Mouse (Mus musculus): ENCODE measurements around the gene Epb41l1. TPM values are rescaled to one million over a fixed set of nuclear protein-coding genes. Genes with fewer than 3 reads are reported as not detected.

Epb41l1 gene
- polyA plus RNA-seq, 1 experiment from 2014 or later, result 16.1 TPM

DNA sequence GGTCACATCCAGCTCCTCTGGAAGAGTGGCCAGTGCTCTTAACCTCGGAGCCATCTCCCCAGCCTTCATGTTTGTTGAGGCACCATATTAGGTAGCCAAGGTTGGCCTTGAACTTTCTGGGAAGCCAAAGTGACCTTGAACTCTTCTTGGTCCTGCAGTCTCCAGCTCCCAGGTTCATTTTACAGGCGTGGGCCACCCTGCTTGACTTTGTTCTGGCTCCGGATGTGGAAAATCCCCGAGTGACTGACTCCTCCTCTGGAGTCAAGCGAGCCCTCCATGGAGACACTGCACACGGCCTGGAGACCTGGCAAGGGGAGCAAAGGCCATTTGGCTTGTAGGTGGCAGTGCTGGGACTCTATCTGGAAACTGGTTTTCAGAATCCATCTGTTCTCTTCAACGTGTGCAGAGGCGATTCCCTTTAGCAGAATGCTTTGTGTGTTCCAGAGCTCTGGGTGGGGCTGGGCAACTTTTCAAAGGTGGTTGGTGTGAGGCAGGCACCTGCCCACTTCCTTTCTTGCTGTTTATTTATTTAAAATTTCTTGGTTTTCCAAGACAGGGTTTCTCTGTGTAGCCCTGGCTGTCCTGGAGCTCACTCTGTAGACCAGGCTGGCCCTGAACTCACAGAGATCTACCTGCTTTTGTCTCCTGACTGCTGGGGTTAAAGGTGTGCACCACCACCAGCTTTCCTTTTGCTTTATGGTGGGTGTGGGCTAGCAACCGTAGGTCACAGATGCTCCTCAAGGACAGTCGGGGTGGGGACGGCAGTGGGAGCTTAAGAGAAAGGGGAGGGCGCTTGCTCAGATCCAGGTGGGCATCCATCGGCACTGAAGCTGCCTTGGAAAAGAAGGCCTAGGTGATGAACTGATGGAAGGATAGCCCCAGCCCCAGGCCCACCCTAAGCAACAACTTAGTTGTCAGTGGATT, 30.8 kb downstream of the Epb41l1 start:
- H3K4me1 ChIP-seq (replicated peaks), result no peaks in the 10 kb centered on the region
- WGBS, result 83% methylated on average over 13 of the region's 13 CpGs

DNA sequence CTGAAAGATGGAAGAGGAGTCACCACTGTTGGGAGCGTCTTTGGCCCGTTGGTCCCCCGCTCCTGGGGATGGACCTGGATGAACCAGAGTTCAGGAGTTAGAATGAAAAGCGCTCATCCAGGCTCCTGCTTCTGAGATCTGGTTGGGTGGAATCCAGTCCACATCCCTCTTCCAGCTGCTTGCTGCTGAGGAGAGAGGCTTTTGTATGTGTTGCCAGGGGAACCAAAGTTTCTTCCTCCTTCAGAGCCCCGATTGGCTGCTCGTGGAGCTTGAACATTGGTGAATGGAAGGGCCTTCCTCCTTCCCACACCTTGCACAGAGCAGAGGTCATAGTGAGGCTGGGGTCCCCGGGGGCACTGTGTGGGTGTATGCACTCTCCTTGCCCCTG, 31.4 kb downstream of the Epb41l1 start:
- no peak overlapping the region for H3K9ac ChIP-seq
- no peak overlapping the region for H3K4me3 ChIP-seq
- WGBS, result 45% methylated on average over 7 of the region's 7 CpGs
- no peak for ATAC-seq (ENCODE audit: low FRiP score, low read depth)
- H3K4me1 ChIP-seq (replicated peaks), result no peaks in the 10 kb centered on the region
- no peaks in the 10 kb centered on the region for H3K9me3 ChIP-seq
- no peaks in the 10 kb centered on the region for H3K27me3 ChIP-seq
- no peak overlapping the region for H3K4me2 ChIP-seq
- no peak overlapping the region for H3K27ac ChIP-seq (replicated peaks)
- H3K36me3 ChIP-seq, result peaks cover 6% of the 10 kb centered on the region; the same call in 1 of the 2 replicates

More for the DNA sequence above, 30.8 kb downstream of the Epb41l1 start:
- Histone ChIP-seq H3K9me3 (no peaks in the 10 kb centered on the region), H3K27ac (replicated peaks) (no peak overlapping the region), H3K4me3 (no peak overlapping the region), H3K36me3 (peaks cover 6% of the 10 kb centered on the region; the same call in 1 of the 2 replicates), H3K9ac (no peak overlapping the region), H3K27me3 (no peaks in the 10 kb centered on the region), H3K4me2 (no peak overlapping the region)
- no peak for ATAC-seq (ENCODE audit: low FRiP score, low read depth)

DNA sequence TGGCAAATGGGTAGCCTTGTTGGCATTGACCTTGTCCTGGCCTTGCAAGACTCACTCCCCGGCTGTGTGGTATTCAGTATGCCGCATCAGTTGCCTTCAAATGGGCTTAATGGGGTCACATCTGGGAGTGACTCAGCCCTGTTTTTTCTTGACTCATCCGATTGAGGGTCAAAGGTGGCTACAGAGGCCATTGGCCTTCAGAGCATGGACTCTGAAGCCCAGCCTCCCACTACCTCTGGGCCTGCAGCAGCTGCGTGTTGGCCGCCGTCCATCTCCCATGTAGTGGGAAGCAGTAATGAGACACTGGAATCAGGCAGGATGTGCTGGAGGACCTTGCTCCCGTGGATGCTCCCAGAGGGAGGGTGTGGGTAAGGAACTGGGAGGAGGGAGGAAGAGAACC, 33.1 kb downstream of the Epb41l1 start:
- Histone ChIP-seq H3K4me2 (no peak overlapping the region), H3K4me1 (replicated peaks) (no peaks in the 10 kb centered on the region), H3K36me3 (0 out of 2 replicates have a peak, but pooled peaks cover 6% of the 10 kb centered on the region), H3K9ac (no peak overlapping the region), H3K27me3 (no peaks in the 10 kb centered on the region), H3K27ac (replicated peaks) (no peak overlapping the region), H3K4me3 (no peak overlapping the region), H3K9me3 (no peaks in the 10 kb centered on the region)
- ATAC-seq (ENCODE audit: low FRiP score, low read depth), result no peak
- 71% methylated on average over 7 of the region's 7 CpGs for WGBS

DNA sequence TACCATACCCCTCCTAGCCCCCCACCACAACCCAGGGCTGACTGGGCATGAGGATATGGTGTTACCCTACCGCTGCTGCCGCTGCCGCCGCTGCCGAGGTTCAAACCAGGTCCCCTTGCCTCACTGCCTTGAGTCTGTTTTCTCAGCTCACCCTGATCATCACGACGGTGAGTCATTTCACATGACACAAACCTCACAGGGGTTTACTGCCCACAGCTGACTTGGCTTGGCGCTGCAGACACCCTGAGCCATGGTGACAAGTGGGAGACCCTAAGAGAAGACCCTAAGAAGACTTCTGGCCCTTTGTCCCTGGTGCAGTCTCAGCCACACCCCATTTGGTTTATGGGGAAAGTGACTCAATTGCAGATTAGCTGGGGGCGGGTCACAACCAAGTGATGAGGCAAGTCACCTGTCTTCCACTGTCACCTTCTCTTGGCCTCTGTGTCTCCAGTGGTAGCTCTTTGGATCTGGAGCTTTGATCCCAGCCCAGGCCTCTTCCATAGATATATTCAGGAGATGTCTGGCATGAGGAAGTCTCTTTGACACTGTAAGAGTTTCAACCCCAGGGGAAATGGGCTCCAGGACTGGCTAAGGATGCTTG, 34.9 kb downstream of the Epb41l1 start:
- H3K9ac ChIP-seq, result no peak overlapping the region
- whole genome bisulfite sequencing, result 93% methylated on average over 9 of the region's 9 CpGs
- peaks cover 7% of the 10 kb centered on the region; the same call in 1 of the 2 replicates for H3K4me1 ChIP-seq (replicated peaks)
- H3K27me3 ChIP-seq, result no peaks in the 10 kb centered on the region
- no peak overlapping the region for H3K4me3 ChIP-seq
- no peaks in the 10 kb centered on the region for H3K9me3 ChIP-seq
- no peak for ATAC-seq (ENCODE audit: low FRiP score, low read depth)
- H3K27ac ChIP-seq (replicated peaks), result no peak overlapping the region
- 0 out of 2 replicates have a peak, but pooled peaks cover 6% of the 10 kb centered on the region for H3K36me3 ChIP-seq
- H3K4me2 ChIP-seq, result no peak overlapping the region

DNA sequence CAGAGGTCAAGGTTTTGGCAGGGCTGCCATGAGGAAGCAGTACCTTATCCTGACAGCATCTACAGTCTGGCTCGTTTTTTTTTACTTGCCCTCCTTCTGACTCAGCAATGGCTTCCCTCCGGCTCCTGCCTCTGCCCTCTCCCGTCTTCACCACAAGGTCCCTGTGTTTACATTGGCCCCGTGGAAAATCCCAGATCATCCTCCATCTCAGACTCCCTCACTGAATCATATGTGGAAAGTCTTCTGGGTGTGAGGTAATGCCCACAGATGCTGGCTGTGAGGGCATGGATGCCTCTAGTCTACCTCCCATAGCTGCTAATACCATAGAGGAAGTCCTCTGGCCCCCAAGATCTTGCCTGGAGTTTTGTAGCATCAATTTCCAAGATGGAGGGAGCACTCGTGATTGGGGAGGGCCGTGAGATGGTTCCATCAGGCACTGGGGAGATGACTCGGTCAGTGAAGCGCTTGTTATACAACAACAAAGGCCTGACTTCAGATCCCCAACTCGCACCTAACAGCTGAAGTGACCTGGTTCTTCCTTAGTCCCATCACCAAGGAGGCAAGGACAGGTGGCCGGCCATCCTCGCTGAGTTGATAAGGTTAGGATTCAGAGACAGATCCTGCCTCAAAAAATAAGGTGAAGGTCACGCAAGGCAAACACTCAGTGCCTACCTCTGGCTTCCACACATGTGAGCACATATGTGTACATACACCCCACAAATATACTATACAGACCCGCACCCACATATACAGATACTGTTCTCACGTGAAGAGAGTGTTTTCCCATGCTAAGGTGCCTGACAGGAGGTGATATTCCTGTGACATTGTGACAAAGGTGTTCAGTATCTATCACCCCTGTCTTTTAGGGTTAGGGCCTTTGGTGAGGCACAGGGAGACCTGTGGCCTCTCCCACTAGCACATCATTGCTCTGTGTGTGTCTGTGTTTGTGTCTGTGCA, 36.0 kb downstream of the Epb41l1 start:
- no peak for ATAC-seq (ENCODE audit: low FRiP score, low read depth)
- H3K4me1 ChIP-seq (replicated peaks), result peaks cover 9% of the 10 kb centered on the region; the same call in 1 of the 2 replicates
- H3K4me3 ChIP-seq, result no peak overlapping the region
- H3K36me3 ChIP-seq, result 0 out of 2 replicates have a peak, but pooled peaks cover 6% of the 10 kb centered on the region
- no peak overlapping the region for H3K4me2 ChIP-seq
- no peaks in the 10 kb centered on the region for H3K27me3 ChIP-seq
- no peak overlapping the region for H3K27ac ChIP-seq (replicated peaks)
- H3K9ac ChIP-seq, result no peak overlapping the region
- WGBS, result 85% methylated on average over 14 of the region's 14 CpGs
- H3K9me3 ChIP-seq, result no peaks in the 10 kb centered on the region

DNA sequence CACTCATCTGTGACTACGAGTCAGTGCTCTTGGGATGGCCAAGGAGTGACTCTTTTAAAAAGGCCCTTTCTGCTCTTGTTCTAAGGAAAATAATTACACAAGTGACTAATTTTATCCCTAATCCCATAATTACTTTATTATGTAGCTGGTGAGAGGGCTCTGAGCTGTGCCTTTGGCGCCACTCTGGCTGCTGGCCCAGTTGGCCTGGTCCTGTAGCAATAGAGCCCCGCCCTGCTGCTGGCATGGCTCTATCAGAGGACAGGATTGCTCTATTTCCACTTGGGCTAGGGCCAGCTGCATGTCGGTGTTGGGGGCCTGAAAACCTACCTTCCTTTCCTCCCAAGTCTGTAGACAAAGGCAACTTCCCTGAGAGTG, 36.6 kb downstream of the Epb41l1 start:
- Histone ChIP-seq H3K4me1 (replicated peaks) (peaks cover 13% of the 10 kb centered on the region), H3K9ac (no peak overlapping the region), H3K27me3 (no peaks in the 10 kb centered on the region), H3K36me3 (0 out of 2 replicates have a peak, but pooled peaks cover 6% of the 10 kb centered on the region), H3K4me3 (no peak overlapping the region), H3K4me2 (no peak overlapping the region), H3K27ac (replicated peaks) (no peak overlapping the region), H3K9me3 (no peaks in the 10 kb centered on the region)
- 54% methylated on average over 4 of the region's 4 CpGs for WGBS
- ATAC-seq (ENCODE audit: low FRiP score, low read depth), result no peak

DNA sequence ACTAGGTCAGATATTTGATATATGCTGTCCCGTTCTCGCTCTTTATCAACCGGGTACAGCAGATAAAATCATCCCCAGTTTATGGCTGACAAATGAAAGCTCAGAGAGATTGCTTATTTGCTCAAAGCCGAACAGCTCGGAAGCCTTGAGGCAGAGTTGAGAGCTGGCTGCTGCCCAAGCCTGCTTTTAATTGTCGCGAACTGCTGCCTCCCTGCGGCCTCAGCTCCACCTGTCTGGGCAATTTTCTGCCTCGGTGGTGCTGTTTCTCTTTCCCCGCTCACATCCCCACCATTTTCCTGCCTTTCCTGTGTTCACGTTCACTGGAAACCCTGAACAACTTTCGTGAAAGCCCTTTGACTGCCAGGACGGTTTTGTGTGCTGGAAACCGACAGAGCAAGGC, 39.8 kb downstream of the Epb41l1 start:
- no peak overlapping the region for H3K4me2 ChIP-seq
- H3K27ac ChIP-seq (replicated peaks), result no peak overlapping the region; the same call in 1 of the 2 replicates
- H3K36me3 ChIP-seq, result 0 out of 2 replicates have a peak, but pooled peaks cover 5% of the 10 kb centered on the region
- H3K4me1 ChIP-seq (replicated peaks), result peaks cover 19% of the 10 kb centered on the region
- H3K9ac ChIP-seq, result no peak overlapping the region
- WGBS, result 28% methylated on average over 14 of the region's 14 CpGs
- no peak for ATAC-seq (ENCODE audit: low FRiP score, low read depth)
- no peak overlapping the region for H3K4me3 ChIP-seq
- H3K9me3 ChIP-seq, result no peaks in the 10 kb centered on the region
- no peaks in the 10 kb centered on the region for H3K27me3 ChIP-seq

DNA sequence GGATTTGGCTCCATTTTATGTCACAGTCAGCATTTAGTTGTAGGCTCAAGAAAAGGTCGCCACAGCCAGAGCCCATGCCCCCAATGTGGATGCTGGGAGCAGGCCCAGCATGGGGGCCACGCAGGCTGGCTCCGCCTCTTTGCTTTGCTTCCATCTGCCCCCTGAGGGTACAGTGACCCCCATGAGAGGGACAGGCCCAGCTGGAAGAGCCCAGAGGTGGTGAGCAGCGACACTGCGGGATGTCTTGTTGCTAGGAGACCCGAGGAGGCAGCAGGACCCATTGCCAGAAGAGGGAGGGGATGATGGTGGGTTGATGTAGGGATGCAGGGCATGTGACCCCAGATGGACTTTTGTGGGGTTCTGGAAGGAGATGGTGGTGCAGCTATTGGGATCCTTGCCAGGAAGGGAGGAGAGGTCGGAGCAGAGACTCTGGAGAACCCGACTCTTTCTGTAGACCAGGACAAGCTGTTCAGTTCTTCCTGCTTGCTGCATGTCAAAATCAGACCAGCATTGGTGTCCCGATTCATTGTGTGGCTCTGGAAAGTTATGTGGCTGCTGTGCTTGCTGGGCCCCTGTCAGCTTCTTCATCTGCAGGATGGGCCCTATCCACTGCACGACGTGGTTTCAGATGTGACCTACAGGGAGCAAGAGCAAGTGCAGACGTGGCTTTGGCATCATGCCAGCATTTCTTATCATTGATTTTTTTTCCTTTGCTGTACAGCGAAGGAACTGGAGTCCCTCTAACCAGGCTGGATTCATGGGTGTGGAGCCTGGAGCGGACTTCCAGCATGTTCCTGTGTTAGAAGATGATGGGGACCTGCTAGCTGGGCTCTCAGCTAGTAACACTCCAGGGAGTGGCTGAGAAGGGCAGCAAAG, 41.7 kb downstream of the Epb41l1 start:
- Histone ChIP-seq H3K4me3 (no peak overlapping the region), H3K9me3 (no peaks in the 10 kb centered on the region), H3K4me1 (replicated peaks) (peaks cover 19% of the 10 kb centered on the region), H3K4me2 (no peak overlapping the region), H3K27me3 (no peaks in the 10 kb centered on the region), H3K36me3 (no peaks in the 10 kb centered on the region), H3K27ac (replicated peaks) (no peak overlapping the region), H3K9ac (no peak overlapping the region)
- 34% methylated on average over 14 of the region's 14 CpGs for WGBS
- ATAC-seq (ENCODE audit: low FRiP score, low read depth), result no peak

DNA sequence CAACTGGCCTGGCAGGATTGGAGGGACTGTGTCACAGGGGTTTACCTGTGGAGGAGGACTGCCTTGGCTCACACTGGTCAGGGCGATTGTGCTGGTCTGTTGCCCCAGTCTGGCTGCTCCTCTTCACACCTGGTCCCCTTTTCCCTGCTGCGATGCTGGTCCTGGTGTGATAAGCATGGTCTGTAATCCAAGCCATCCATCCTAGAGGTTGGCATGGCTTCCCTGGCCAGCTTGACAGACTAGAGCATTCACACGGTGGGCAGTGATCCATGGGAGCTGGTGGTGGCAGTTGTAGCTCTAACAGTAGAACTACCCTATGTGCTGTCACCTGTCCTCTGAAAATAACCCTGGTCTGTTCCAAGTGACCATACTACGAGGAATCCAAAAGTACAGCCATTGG, 43.7 kb downstream of the Epb41l1 start:
- Histone ChIP-seq H3K4me1 (replicated peaks) (peaks cover 22% of the 10 kb centered on the region), H3K36me3 (no peaks in the 10 kb centered on the region), H3K27ac (replicated peaks) (no peak overlapping the region), H3K9ac (no peak overlapping the region), H3K9me3 (no peaks in the 10 kb centered on the region), H3K4me3 (no peak overlapping the region), H3K27me3 (no peaks in the 10 kb centered on the region), H3K4me2 (no peak overlapping the region)
- WGBS, result 85% methylated on average over 4 of the region's 4 CpGs
- no peak; the same call in 1 of the 2 replicates for ATAC-seq (ENCODE audit: low FRiP score, low read depth)

DNA sequence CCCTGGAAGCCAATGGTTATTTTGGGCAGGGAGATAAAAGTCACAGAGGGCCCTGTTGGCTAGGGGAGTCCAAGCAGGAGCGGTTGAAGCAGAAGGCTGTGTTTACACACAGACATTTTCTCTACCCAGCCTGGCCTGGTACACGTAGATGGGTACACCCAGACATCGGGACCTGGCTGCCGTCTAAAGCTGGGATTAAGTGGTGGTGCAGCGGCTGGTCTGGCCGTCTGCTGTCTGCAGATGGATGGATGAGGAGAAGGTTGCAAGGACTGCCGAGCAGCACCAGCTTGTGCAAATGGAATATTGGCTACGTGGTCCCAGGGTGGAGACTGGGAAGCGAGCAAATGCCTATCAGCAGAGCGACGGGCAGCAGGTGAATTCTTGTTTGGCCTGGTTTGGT, 46.8 kb downstream of the Epb41l1 start:
- peaks cover 7% of the 10 kb centered on the region for H3K4me1 ChIP-seq (replicated peaks)
- H3K27ac ChIP-seq (replicated peaks), result no peak overlapping the region
- H3K9me3 ChIP-seq, result no peaks in the 10 kb centered on the region
- no peak for ATAC-seq (ENCODE audit: low FRiP score, low read depth)
- no peaks in the 10 kb centered on the region for H3K36me3 ChIP-seq
- no peaks in the 10 kb centered on the region for H3K27me3 ChIP-seq
- 87% methylated on average over 11 of the region's 11 CpGs for WGBS
- no peak overlapping the region for H3K4me2 ChIP-seq
- H3K9ac ChIP-seq, result no peak overlapping the region
- no peak overlapping the region for H3K4me3 ChIP-seq

DNA sequence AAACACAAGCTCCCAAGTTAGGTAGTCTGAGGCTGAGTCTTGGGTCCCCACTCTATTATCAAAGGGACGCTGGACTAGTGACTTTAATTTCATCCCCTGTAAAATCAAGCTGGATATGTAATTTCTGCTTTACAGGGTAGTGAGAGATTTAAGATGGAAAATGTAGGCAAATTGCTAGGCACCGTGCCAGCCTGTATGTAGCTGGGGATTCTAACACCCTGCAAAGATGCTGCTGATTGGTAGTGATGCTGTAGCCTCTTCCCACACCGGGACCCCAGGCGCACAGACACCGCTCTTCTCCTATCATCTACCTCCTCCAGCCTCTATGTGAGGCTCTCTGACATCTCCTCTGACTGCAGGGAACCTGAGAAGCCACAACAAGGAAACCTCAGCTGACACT, 48.2 kb downstream of the Epb41l1 start:
- Histone ChIP-seq H3K27me3 (no peaks in the 10 kb centered on the region), H3K27ac (replicated peaks) (no peak overlapping the region), H3K36me3 (no peaks in the 10 kb centered on the region), H3K9ac (no peak overlapping the region), H3K4me2 (no peak overlapping the region), H3K9me3 (no peaks in the 10 kb centered on the region), H3K4me3 (no peak overlapping the region), H3K4me1 (replicated peaks) (peaks cover 6% of the 10 kb centered on the region)
- 84% methylated on average over 5 of the region's 5 CpGs for WGBS
- ATAC-seq (ENCODE audit: low FRiP score, low read depth), result no peak
